Mouse (Mus musculus): ENCODE measurements at regions not wholly inside any gene's neighbourhood (a gene's known extent, or its start where the extent isn't known, plus 50 kb on each side); places are given as distances from the start of the nearest gene placed in this dataset.

- TF ChIP-seq GATA1 (IDR thresholded peaks at IDR 0.05; ENCODE audit: borderline replicate concordance, low read length), result no peak
- TF ChIP-seq FLI1 (IDR thresholded peaks at IDR 0.05; ENCODE audit: low read length), result no peak
Observed at GRCm38 (mm10) chr2:173382176-173382813, 106.0 kb upstream of the Pmepa1 start.
